Mouse (Mus musculus) olfactory bulb, adult 2 months (tissue): ENCODE measurements around the gene Farsa.

Experiments
- CTCF ChIP-seq: fragments of 200-500 bp; IDR thresholded peaks from 2 replicates; pipeline ENCODE4 v1.5.1; 2012; ENCODE audit warnings: low read depth, mild to moderate bottlenecking, low read length, moderate library complexity; ENCODE audit not compliant: insufficient read depth
- POLR2A ChIP-seq: fragments of 200-500 bp; IDR thresholded peaks from 2 replicates; pipeline ENCODE4 v1.6.1; 2012; ENCODE audit warnings: mild to moderate bottlenecking, low read depth, low read length, moderate library complexity; ENCODE audit not compliant: insufficient read depth

- TF ChIP-seq CTCF (no peak), POLR2A (no peak)
Observed at GRCm38 (mm10) chr8:84915269-84915668, 58.5 kb downstream of the Farsa start.
